Mouse (Mus musculus): ENCODE measurements at regions not wholly inside any gene's neighbourhood (a gene's known extent, or its start where the extent isn't known, plus 50 kb on each side); places are given as distances from the start of the nearest gene placed in this dataset.

DNA sequence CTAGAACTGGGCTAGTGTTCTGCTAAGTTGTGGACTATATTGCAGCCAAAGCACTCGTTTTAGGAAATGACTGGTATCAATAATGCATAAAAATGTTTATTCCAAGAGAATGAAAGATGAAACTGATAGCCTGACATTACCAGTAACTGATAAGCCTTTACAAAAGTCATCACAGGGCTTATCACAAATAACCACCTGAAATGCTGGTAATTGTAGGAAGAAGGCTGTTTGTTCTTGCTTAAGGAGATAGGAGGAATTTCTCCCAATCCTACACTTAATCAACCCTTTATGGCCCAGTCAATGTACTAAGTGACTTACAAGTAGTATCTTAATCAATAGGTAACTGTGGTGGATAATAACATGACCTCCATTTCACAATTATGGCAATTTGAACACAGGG is 217.1 kb upstream of the Rasa1 start:
- in situ Hi-C loops (cut with MboI; ENCODE audit: low sequenced_read_pairs in 2 of 2, unreplicated experiment in 2 of 2), result no loop called here
- TF ChIP-seq ZC3H11A (IDR thresholded peaks at IDR 0.05; ENCODE audit: borderline replicate concordance, low read depth, low read length), result no peak
- TF ChIP-seq MAFK (IDR thresholded peaks at IDR 0.05; ENCODE audit: insufficient read depth, low read depth, low read length), result no peak
- no peak for TF ChIP-seq CHD2 (IDR thresholded peaks at IDR 0.05; ENCODE audit: low read depth, low read length)
- TF ChIP-seq HCFC1 (IDR thresholded peaks at IDR 0.05; ENCODE audit: borderline replicate concordance, insufficient read depth, low read length), result no peak
- TF ChIP-seq ZNF384 (IDR thresholded peaks at IDR 0.05; ENCODE audit: low read depth, low read length), result no peak
- no peaks in the 10 kb centered on the region for H3K4me1 ChIP-seq (ENCODE audit: control insufficient read depth in 2 of 2, insufficient read depth in 2 of 2, low read length in 2 of 2, poor library complexity in 1 of 2)
- no peak for DNase-seq (ENCODE audit: low read depth, low spot score)
- no peak overlapping the region for H3K27ac ChIP-seq (ENCODE audit: insufficient read depth, low read depth, low read length, poor library complexity, severe bottlenecking)
- H3K9me3 ChIP-seq (ENCODE audit: control insufficient read depth, insufficient read depth, low read depth, low read length), result no peaks in the 10 kb centered on the region
- no peak overlapping the region for H3K4me3 ChIP-seq (ENCODE audit: insufficient read depth in 1 of 2, low read depth in 1 of 2, low read length in 2 of 2, poor library complexity in 1 of 2, severe bottlenecking in 1 of 2)
- H3K9ac ChIP-seq (ENCODE audit: insufficient read depth, low read depth, low read length, poor library complexity, severe bottlenecking), result no peak overlapping the region
- H3K36me3 ChIP-seq (ENCODE audit: control insufficient read depth, insufficient read depth, low read length, poor library complexity, severe bottlenecking), result no peaks in the 10 kb centered on the region

DNA sequence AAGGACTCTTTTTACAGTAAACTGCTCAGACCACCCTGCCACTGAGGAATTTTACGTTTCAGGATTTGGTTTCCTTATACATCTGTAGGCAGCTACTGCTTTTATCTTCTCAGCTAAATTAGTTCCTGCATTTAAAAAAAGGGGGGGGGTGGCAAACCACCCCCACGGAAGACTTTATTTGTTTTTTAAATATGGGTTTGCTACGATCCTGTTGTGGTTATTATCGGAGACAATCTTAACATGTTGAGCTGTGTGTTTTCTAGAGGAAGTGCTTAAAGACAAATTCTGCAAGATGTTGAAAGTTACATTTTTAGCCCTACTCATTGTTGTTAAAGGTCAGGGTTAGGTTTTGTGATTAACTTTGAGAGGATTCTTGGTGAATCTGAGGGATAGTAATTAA is 216.1 kb upstream of the Rasa1 start:
- TF ChIP-seq HCFC1 (IDR thresholded peaks at IDR 0.05; ENCODE audit: borderline replicate concordance, insufficient read depth, low read length) (no peak), MAFK (IDR thresholded peaks at IDR 0.05; ENCODE audit: insufficient read depth, low read depth, low read length) (no peak), ZC3H11A (IDR thresholded peaks at IDR 0.05; ENCODE audit: borderline replicate concordance, low read depth, low read length) (no peak), CHD2 (IDR thresholded peaks at IDR 0.05; ENCODE audit: low read depth, low read length) (no peak), ZNF384 (IDR thresholded peaks at IDR 0.05; ENCODE audit: low read depth, low read length) (no peak)
- H3K9ac ChIP-seq (ENCODE audit: insufficient read depth, low read depth, low read length, poor library complexity, severe bottlenecking), result no peak overlapping the region
- no peaks in the 10 kb centered on the region for H3K9me3 ChIP-seq (ENCODE audit: control insufficient read depth, insufficient read depth, low read depth, low read length)
- H3K4me1 ChIP-seq (ENCODE audit: control insufficient read depth in 2 of 2, insufficient read depth in 2 of 2, low read length in 2 of 2, poor library complexity in 1 of 2), result no peaks in the 10 kb centered on the region
- no peak overlapping the region for H3K27ac ChIP-seq (ENCODE audit: insufficient read depth, low read depth, low read length, poor library complexity, severe bottlenecking)
- no peak for DNase-seq (ENCODE audit: low read depth, low spot score)
- in situ Hi-C loops (cut with MboI; ENCODE audit: low sequenced_read_pairs in 2 of 2, unreplicated experiment in 2 of 2), result no loop called here
- no peaks in the 10 kb centered on the region for H3K36me3 ChIP-seq (ENCODE audit: control insufficient read depth, insufficient read depth, low read length, poor library complexity, severe bottlenecking)
- no peak overlapping the region for H3K4me3 ChIP-seq (ENCODE audit: insufficient read depth in 1 of 2, low read depth in 1 of 2, low read length in 2 of 2, poor library complexity in 1 of 2, severe bottlenecking in 1 of 2)

DNA sequence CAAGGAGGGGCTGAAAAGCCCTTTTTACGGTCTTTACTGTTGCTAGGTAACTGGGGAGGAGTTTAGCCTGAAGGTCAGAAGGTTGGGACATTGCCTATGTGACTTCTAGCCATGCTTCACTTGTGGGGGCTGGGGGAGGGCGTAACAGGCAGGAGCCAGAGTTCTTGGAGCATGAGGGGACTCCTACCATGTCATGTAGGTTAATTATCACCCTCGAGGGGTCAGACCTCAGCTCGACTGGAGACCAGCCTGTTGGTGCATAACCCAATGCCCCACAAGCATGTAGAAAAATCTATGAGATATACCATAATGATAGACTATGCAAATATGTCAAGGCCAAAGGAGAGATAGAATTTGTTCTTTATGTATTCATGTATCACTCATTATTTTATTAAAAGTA is 215.1 kb upstream of the Rasa1 start:
- Histone ChIP-seq H3K4me3 (ENCODE audit: insufficient read depth in 1 of 2, low read depth in 1 of 2, low read length in 2 of 2, poor library complexity in 1 of 2, severe bottlenecking in 1 of 2) (no peak overlapping the region), H3K36me3 (ENCODE audit: control insufficient read depth, insufficient read depth, low read length, poor library complexity, severe bottlenecking) (no peaks in the 10 kb centered on the region), H3K27ac (ENCODE audit: insufficient read depth, low read depth, low read length, poor library complexity, severe bottlenecking) (no peak overlapping the region), H3K4me1 (ENCODE audit: control insufficient read depth in 2 of 2, insufficient read depth in 2 of 2, low read length in 2 of 2, poor library complexity in 1 of 2) (no peaks in the 10 kb centered on the region), H3K9me3 (ENCODE audit: control insufficient read depth, insufficient read depth, low read depth, low read length) (no peaks in the 10 kb centered on the region), H3K9ac (ENCODE audit: insufficient read depth, low read depth, low read length, poor library complexity, severe bottlenecking) (no peak overlapping the region)
- in situ Hi-C loops (cut with MboI; ENCODE audit: low sequenced_read_pairs in 2 of 2, unreplicated experiment in 2 of 2), result no loop called here
- no peak for DNase-seq (ENCODE audit: low read depth, low spot score)
- TF ChIP-seq ZNF384 (IDR thresholded peaks at IDR 0.05; ENCODE audit: low read depth, low read length) (no peak), HCFC1 (IDR thresholded peaks at IDR 0.05; ENCODE audit: borderline replicate concordance, insufficient read depth, low read length) (no peak), ZC3H11A (IDR thresholded peaks at IDR 0.05; ENCODE audit: borderline replicate concordance, low read depth, low read length) (no peak)

- in situ Hi-C loops (cut with MboI; ENCODE audit: low sequenced_read_pairs in 2 of 2, unreplicated experiment in 2 of 2), result no loop called here
- TF ChIP-seq CHD2 (IDR thresholded peaks at IDR 0.05; ENCODE audit: low read depth, low read length) (no peak), MAFK (IDR thresholded peaks at IDR 0.05; ENCODE audit: insufficient read depth, low read depth, low read length) (no peak), HCFC1 (IDR thresholded peaks at IDR 0.05; ENCODE audit: borderline replicate concordance, insufficient read depth, low read length) (no peak), ZNF384 (IDR thresholded peaks at IDR 0.05; ENCODE audit: low read depth, low read length) (no peak), ZC3H11A (IDR thresholded peaks at IDR 0.05; ENCODE audit: borderline replicate concordance, low read depth, low read length) (no peak)
These were observed 209.8 kb upstream of the Rasa1 start for GRCm38 (mm10) chr13:85498696-85499095.

DNA sequence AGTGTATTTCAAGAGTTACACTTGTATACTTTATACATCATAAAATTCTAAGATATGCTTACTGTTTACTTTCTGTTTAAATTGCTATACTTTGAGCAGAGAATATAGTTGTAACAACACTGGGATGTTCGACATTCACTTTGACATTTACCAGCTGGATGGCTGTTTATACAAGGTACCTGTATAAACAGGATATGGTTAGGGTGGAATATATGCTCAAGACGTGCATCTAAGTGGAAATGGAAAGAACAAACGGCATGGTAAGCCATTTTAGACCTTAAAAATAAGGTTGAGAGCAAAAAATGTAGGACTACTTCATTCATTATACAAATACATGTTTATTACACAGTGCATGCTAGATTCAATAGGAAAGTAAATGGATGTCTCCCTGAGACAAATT is 195.9 kb upstream of the Rasa1 start:
- TF ChIP-seq ZC3H11A (IDR thresholded peaks at IDR 0.05; ENCODE audit: borderline replicate concordance, low read depth, low read length), result no peak
- TF ChIP-seq ZNF384 (IDR thresholded peaks at IDR 0.05; ENCODE audit: low read depth, low read length), result no peak
- no peak for TF ChIP-seq MAFK (IDR thresholded peaks at IDR 0.05; ENCODE audit: insufficient read depth, low read depth, low read length)
- TF ChIP-seq CHD2 (IDR thresholded peaks at IDR 0.05; ENCODE audit: low read depth, low read length), result no peak
- TF ChIP-seq HCFC1 (IDR thresholded peaks at IDR 0.05; ENCODE audit: borderline replicate concordance, insufficient read depth, low read length), result no peak
- in situ Hi-C loops (cut with MboI; ENCODE audit: low sequenced_read_pairs in 2 of 2, unreplicated experiment in 2 of 2), result no loop called here
- DNase-seq (ENCODE audit: low read depth, low spot score), result no peak
- Histone ChIP-seq H3K4me3 (ENCODE audit: insufficient read depth in 1 of 2, low read depth in 1 of 2, low read length in 2 of 2, poor library complexity in 1 of 2, severe bottlenecking in 1 of 2) (no peak overlapping the region), H3K9ac (ENCODE audit: insufficient read depth, low read depth, low read length, poor library complexity, severe bottlenecking) (no peak overlapping the region), H3K4me1 (ENCODE audit: control insufficient read depth in 2 of 2, insufficient read depth in 2 of 2, low read length in 2 of 2, poor library complexity in 1 of 2) (no peaks in the 10 kb centered on the region), H3K27ac (ENCODE audit: insufficient read depth, low read depth, low read length, poor library complexity, severe bottlenecking) (no peak overlapping the region), H3K36me3 (ENCODE audit: control insufficient read depth, insufficient read depth, low read length, poor library complexity, severe bottlenecking) (no peaks in the 10 kb centered on the region), H3K9me3 (ENCODE audit: control insufficient read depth, insufficient read depth, low read depth, low read length) (no peaks in the 10 kb centered on the region)

More at GRCm38 (mm10) chr13:85498696-85499095, 209.8 kb upstream of the Rasa1 start:
- Histone ChIP-seq H3K4me1 (ENCODE audit: control insufficient read depth in 2 of 2, insufficient read depth in 2 of 2, low read length in 2 of 2, poor library complexity in 1 of 2) (no peaks in the 10 kb centered on the region), H3K4me3 (ENCODE audit: insufficient read depth in 1 of 2, low read depth in 1 of 2, low read length in 2 of 2, poor library complexity in 1 of 2, severe bottlenecking in 1 of 2) (no peak overlapping the region), H3K27ac (ENCODE audit: insufficient read depth, low read depth, low read length, poor library complexity, severe bottlenecking) (no peak overlapping the region), H3K9ac (ENCODE audit: insufficient read depth, low read depth, low read length, poor library complexity, severe bottlenecking) (no peak overlapping the region), H3K36me3 (ENCODE audit: control insufficient read depth, insufficient read depth, low read length, poor library complexity, severe bottlenecking) (no peaks in the 10 kb centered on the region), H3K9me3 (ENCODE audit: control insufficient read depth, insufficient read depth, low read depth, low read length) (no peaks in the 10 kb centered on the region)
- DNase-seq (ENCODE audit: low read depth, low spot score), result no peak
